Mouse (Mus musculus): Measurements from ENCODE around the gene Plaur.

The Plaur gene

GRCm38 (mm10) chr7:24462388-24463319, at the start of gene Plaur:
Plaur (plus strand) TSS chr7:24462484.
- peak; percentile 16 for DNase-seq

DNA sequence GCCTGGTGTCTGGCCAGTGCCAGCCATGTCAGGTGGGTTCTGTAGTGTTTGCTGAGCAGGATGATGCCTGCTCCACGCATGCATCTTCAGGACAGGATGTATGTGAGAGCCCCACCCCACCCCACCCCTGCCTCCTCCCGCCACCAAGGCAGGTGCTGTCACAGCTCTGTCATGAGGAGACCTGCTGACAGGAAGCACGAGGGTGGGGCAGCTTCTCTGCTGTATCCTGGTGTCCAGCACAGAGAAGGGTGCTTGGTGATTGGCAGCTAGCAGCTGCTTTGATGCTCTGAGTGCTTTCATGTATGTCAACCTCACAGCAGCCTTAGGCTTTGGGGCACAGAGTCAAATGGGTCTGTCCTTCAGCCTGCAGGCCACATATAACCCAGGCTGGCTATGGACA, 48.7 kb upstream of the Plaur start:
- no peak for DNase-seq

GRCm38 (mm10) chr7:24415261-24415660, 47.0 kb upstream of the Plaur start:
- DNase-seq = no peak

GRCm38 (mm10) chr7:24419579-24419978, 42.7 kb upstream of the Plaur start:
- no peak for DNase-seq

DNA sequence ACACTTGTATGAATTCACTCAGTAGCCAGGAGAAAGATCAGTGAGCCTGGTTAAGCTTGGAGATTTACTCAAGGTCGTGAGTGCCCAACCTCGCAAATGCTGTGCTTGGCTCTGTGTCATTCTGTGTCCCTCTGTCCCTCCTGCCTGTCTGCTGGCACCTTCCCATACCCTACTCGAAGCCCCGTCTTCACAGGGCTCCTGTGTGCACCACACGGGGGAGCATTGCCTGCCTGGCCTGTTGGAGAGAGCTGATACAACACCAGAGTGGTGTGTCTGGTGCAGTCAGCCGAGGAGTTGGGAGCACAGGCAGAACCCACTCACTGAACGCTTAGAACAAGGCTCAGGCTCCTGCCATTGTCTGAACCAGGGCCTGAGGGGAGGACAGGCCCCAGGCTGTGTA, 40.6 kb upstream of the Plaur start:
- no peak for DNase-seq

DNA sequence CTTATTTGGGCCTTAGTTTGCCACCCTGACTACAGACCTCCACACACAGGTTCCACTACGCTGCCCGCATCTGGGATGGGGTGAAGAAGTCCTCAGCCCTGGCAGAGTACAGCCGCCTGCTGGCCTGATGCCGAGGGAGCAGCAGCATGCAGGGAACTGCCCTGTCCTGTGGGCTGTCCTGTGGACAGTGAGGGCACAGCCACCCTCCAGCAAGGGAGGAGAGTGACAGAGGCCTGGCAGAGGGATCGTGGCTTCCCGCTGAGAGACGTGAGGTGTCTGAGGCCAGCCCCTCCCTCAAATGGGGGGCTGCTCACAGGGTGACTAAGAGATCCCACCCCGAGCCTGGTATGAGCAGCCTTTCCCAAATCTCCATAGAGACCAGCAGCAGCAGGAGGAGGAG, 40.0 kb upstream of the Plaur start:
- DNase-seq = no peak

DNA sequence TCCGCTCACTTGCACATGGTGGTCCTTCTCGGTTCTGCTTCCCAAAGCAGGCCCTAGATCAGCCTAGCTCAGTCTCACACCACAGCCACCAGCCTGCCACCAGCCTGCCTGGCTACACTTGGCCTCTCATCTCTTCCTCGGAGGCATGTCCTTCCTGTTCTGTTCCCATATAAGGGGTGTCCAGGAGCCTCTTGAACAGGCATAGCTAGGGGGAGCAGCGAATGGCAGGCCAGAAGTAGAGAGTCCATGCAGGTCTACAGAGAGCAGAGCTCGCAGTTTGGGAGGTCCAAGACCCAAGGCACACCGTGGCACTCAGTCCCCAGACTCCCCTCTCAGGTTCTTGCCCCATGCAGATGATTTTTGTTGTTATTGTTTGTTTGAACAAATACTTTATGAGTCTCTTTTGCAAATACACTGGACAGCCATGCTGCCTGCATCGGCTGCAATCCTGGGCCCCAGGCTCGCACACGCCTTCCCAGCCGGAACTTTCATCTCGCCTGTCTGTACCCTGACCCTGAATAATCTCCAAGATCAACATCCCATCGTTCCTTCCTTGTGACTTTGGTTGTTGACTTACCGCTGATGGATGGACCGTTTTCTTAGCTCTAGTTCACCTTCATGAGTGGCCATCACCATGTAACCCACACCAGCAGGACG, 39.0 kb upstream of the Plaur start:
- DNase-seq = no peak

GRCm38 (mm10) chr7:24423956-24424732, 38.1 kb upstream of the Plaur start:
- DNase-seq = no peak

- DNase-seq = no peak
Observed at GRCm38 (mm10) chr7:24425919-24426318, 36.4 kb upstream of the Plaur start.

DNA sequence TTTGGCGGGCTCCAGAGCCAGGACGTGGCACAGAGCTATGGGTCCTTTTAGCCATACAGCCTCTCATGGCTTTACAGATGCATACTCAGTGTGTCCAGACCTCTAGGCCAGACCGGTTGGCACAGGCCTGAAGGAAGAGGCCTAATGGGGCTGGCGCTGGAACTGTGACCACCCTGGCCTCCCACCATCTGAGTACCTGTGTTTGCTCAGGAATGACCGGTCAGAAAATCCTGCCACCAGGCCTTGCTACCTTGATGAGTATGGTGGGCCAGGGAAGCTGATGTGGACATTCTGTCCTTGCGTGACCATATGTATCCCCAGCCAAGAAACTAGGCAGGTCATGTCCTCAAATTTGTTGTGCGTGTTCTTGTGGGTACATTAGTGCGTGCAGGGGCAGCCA, 35.1 kb upstream of the Plaur start:
- DNase-seq = no peak

DNA sequence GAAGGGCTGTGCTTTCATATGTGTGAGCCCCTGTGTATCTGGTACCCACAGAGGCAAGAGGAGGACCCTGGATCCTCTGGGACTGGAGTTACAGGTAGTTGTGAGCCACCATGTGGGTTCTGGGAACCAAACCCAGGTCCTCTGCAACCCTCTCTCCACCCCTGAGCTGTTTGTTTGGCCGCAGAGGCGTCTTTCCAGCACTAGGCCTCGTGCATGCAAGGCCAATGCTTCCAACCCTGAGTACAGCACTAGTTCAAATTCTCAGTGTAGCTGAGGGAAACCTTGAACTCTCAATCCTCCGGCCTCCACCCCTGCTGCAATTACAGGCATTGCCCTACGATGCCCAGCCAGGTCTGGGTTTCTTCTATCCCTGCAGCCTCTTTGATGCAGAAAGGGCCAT, 33.6 kb upstream of the Plaur start:
- no peak for DNase-seq

GRCm38 (mm10) chr7:24429413-24430112, 32.7 kb upstream of the Plaur start:
- no peak for DNase-seq

DNA sequence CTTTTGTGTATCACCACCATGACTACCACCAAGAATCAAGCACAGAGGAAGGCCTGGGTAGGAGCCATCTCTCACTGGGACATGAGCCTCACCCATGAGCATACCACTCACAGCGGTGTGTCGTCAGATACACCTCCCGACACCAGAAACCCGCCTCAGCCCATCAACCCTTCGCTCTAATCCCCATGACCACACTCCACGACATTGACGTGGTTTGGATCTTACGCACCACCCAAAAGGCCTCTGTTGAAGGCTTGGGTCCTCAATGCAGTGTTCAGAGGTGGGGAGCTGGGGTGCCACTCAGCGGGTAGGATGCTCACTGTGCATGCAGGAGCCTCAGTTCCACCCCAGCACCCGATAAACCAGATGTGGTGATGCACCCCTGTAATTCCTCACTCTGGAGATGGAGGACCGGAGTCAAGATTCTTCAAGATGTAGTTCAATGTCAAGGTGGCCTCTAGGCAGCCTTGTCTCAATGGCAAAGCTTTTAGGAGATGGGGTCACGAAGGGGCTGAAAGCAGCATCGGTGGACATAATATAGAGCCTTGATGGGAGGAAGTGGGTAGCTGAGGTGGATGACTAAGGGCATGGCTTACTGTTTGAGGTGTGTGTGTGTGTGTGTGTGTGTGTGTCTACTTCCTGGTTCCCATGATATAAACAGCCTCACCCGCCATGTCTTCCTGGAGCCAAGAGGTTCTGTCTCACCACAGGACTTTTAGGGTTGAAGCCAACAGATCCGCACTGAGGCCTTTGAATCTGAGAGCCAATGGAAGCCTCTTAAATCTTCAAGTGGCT, 31.5 kb upstream of the Plaur start:
- DNase-seq = no peak

DNA sequence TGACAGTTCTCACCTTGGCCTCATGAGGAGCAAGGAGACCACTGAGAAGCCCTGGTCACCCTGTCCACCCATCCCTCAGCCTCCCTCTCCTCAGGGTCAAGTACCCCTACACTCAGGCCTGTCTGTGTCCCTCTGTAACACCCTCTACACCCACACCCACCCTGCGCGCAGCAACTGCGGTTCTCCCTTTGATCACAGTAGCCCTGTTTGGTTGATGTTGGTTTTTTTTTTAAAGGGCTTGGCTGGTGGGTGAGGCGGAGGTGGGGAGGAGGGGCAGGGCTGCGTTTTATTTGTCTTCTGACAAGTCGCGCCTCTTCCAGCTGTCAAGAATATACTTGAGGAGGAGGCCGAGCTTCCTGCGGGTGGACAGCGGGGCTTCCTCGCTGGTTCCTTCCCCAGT, 30.6 kb upstream of the Plaur start:
- DNase-seq = no peak

GRCm38 (mm10) chr7:24435305-24435704, 27.0 kb upstream of the Plaur start:
- DNase-seq = no peak

DNA sequence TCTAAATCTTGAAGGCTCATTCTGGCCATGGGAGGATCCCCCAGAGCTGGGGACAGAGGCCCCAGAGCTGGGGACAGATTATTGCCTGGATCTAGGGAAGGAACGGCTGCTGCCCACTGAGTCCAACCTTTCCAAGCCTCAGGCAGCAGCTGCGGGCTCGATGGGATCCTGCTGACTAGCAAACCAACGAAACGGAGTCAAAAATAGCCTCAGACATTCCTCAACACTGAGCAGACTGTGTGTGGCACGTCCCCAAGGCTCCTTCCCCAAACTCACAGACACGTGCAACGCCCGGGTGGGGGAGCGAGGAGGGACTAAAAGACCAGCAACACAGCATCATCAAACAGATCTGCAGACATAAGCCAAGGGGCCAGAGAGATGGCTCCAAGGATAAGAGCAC, 24.3 kb upstream of the Plaur start:
- DNase-seq = no peak

DNA sequence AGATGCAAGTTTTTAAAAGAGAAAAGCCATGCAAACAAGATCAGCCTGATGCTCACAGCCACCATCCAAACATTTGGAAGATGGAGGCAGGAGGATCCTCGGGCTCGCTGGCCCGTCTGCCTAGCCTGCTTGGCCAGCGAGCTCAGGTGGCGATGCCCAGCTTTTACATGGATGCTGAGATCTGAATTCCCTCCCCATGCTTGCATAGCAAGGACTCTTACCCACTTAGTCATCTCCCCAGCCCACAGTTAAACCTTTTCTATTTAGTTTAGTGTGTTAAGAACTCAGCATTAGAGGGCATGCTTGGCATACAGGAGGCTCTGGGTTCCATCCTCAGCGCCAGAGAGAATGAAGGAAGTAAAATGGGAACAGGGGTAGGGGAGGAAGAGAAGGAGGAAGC, 23.1 kb upstream of the Plaur start:
- DNase-seq = no peak

DNA sequence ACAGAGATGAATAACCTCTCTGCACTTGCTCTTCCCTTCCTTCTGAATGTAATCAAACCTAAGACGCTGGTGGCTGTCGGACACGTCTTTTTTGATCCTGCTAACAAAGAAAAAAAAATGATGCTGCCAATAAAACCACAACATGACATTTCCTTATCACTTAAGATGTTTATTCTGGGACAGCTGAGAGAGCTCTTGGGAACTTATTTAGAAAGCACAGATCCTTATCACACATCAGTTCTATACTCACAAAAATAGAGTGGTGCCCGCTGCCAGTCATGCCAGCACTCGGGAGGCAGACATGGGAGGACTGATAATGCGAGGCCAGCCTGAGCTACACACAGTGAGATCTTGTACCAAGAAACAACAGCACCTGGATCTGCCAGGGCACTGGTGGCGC, 22.4 kb upstream of the Plaur start:
- no peak for DNase-seq

- peak; percentile 71 for DNase-seq
Observed at GRCm38 (mm10) chr7:24441785-24442184, 20.5 kb upstream of the Plaur start.

GRCm38 (mm10) chr7:24442313-24442712, 20.0 kb upstream of the Plaur start:
- DNase-seq = no peak

GRCm38 (mm10) chr7:24445266-24445926, 16.9 kb upstream of the Plaur start:
- DNase-seq = no peak

Measured in liver (tissue).